Mouse (Mus musculus): ENCODE results near the gene H3f3a. TPM values are rescaled to one million over a fixed set of nuclear protein-coding genes. Genes with fewer than 3 reads are reported as not detected.
"Not testable (repeated sequence)": the region's sequence is repeated elsewhere in the genome, so short reads cannot be mapped to it uniquely, and the experiment has no call there.

The H3f3a gene
- polyA plus RNA-seq, 2 experiments: 1,586 to 2,743 TPM

DNA sequence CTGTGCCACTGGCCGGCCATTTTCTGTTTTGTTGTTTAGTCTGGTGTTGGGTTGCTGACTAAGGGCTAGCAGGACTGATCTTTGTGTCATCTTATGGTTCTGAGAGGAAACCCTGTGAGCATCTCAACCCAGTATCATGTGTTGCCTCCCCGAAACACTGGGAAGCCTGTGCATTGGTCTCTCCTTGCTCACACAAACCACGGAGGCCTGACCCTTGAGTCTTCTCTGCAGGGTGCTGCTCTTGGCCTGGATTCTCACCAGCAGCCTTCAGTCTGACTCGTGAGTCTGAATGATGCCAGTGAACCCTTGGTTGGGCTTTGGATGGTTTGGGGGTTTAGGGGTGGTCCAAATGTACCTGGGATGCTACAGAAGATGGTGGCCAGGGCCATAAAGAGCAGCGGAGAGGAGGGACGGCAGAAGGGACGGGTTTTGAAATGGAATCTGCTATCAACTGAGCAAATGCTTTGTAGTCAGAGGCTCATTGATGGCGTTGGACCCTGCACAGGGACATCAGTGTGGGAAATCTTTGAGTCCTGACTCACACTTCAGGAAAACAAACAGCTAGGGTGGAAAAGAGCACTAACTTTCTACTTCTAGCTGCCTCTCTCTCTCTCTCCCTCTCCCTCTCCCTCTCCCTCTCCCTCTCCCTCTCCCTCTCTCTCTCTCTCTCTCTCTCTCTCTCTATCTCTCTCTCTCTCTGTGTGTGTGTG lies 25.6 kb upstream of the H3f3a start:
- H3K4me3 ChIP-seq (replicated peaks; ENCODE audit: low read length): no peak overlapping the region
- 70% methylated on average over 8 of the region's 8 CpGs for WGBS
- H3K4me2 ChIP-seq (replicated peaks; ENCODE audit: low read depth, low read length, severe bottlenecking): no peak overlapping the region
- no peaks in the 10 kb centered on the region for H3K4me1 ChIP-seq (ENCODE audit: control insufficient read depth, insufficient read depth, low read length)
- no peaks in the 10 kb centered on the region for H3K9me3 ChIP-seq (ENCODE audit: control insufficient read depth, low read length)
- ATAC-seq (ENCODE audit: low FRiP score, low read depth): no peak
- no peaks in the 10 kb centered on the region for H3K27me3 ChIP-seq (ENCODE audit: control insufficient read depth, insufficient read depth, low read length)
- H3K36me3 ChIP-seq (ENCODE audit: control insufficient read depth, insufficient read depth, low read length): no peaks in the 10 kb centered on the region
- H3K9ac ChIP-seq (ENCODE audit: low read depth, low read length, severe bottlenecking): no peak overlapping the region
- TF ChIP-seq POLR2A (IDR thresholded peaks at IDR 0.05; ENCODE audit: borderline replicate concordance, extremely low read depth, insufficient read depth, insufficient read length): no peak
- no peak for DNase-seq (ENCODE audit: low spot score)
- H3K27ac ChIP-seq (replicated peaks; ENCODE audit: low read depth, low read length): no peak overlapping the region

DNA sequence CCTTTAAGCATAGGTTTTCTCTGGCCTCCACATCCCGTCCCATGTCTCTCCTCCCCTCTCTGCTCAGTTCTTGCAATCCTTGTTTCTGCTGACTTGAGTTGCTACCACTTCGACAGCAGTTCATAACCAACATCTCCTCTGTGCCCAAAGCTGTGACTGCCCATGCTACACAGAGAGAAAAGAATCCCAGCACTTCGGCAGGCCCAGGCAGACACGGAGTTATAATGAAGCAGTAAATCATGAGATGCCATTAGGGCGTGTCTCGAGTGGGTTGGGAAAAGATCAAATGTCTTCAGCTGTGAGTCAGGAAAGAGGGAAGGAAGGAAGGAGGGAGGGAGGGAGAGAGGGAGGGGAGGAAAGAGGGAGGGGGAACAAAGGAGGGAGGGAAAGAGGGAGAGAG lies 24.3 kb upstream of the H3f3a start:
- ATAC-seq (ENCODE audit: low FRiP score, low read depth) (no peak), DNase-seq (ENCODE audit: low spot score) (peak; percentile 40)
- no peaks in the 10 kb centered on the region for H3K27me3 ChIP-seq (ENCODE audit: control insufficient read depth, insufficient read depth, low read length)
- no peak overlapping the region for H3K9ac ChIP-seq (ENCODE audit: low read depth, low read length, severe bottlenecking)
- WGBS: 12% methylated on average over 6 of the region's 6 CpGs
- no peaks in the 10 kb centered on the region for H3K9me3 ChIP-seq (ENCODE audit: control insufficient read depth, low read length)
- no peak overlapping the region for H3K4me3 ChIP-seq (replicated peaks; ENCODE audit: low read length)
- H3K4me1 ChIP-seq (ENCODE audit: control insufficient read depth, insufficient read depth, low read length): no peaks in the 10 kb centered on the region
- H3K4me2 ChIP-seq (replicated peaks; ENCODE audit: low read depth, low read length, severe bottlenecking): no peak overlapping the region
- no peak overlapping the region for H3K27ac ChIP-seq (replicated peaks; ENCODE audit: low read depth, low read length)
- no peaks in the 10 kb centered on the region for H3K36me3 ChIP-seq (ENCODE audit: control insufficient read depth, insufficient read depth, low read length)
- TF ChIP-seq POLR2A (IDR thresholded peaks at IDR 0.05; ENCODE audit: borderline replicate concordance, extremely low read depth, insufficient read depth, insufficient read length): no peak

DNA sequence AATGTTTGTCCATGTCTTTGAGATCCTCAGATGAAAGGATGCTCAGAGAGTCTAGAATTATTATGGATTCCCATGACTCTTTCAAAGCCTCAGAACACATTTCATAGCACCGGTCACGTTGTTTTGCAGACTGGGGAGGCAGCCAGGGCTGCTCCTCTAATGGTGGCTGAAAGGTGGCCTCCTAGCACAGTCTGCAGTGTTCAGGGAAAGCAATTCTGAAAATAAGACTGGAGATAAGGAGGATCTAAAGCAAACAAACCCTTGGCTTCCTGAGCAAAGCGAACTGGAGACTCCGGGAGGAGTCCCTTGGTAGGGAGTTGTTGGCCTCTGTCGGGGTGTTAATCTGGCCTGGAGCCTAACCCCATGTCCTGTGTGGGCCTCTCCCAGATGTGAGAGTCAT lies 23.4 kb upstream of the H3f3a start:
- no peak for ATAC-seq (ENCODE audit: low FRiP score, low read depth)
- Histone ChIP-seq H3K9me3 (ENCODE audit: control insufficient read depth, low read length) (no peaks in the 10 kb centered on the region), H3K36me3 (ENCODE audit: control insufficient read depth, insufficient read depth, low read length) (no peaks in the 10 kb centered on the region), H3K4me1 (ENCODE audit: control insufficient read depth, insufficient read depth, low read length) (no peaks in the 10 kb centered on the region), H3K4me2 (replicated peaks; ENCODE audit: low read depth, low read length, severe bottlenecking) (no peak overlapping the region), H3K27ac (replicated peaks; ENCODE audit: low read depth, low read length) (no peak overlapping the region), H3K9ac (ENCODE audit: low read depth, low read length, severe bottlenecking) (no peak overlapping the region), H3K27me3 (ENCODE audit: control insufficient read depth, insufficient read depth, low read length) (no peaks in the 10 kb centered on the region), H3K4me3 (replicated peaks; ENCODE audit: low read length) (no peak overlapping the region)
- DNase-seq (ENCODE audit: low spot score): no peak
- WGBS: 86% methylated on average over 5 of the region's 5 CpGs
- no peak for TF ChIP-seq POLR2A (IDR thresholded peaks at IDR 0.05; ENCODE audit: borderline replicate concordance, extremely low read depth, insufficient read depth, insufficient read length)

DNA sequence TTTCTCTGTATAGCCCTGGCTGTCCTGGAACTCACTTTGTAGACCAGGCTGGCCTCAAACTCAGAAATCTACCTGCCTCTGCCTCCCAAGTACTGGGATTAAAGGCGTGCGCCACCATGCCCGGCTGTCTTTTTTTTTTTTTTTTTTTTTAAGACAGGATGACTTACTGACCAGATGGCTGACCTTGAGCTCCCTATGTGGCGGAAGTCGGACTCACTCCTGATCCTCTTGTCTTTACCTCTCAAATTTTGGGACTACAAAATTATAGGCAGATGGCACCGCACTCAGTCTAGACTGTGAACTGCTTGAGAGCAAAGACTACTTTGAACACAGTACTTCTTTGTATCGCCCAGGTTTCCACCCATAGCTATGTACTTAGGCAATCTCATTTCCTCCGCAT lies 22.7 kb upstream of the H3f3a start:
- H3K27me3 ChIP-seq (ENCODE audit: control insufficient read depth, insufficient read depth, low read length); ATAC-seq (ENCODE audit: low FRiP score, low read depth): not testable (repeated sequence)
- 88% methylated on average over 7 of the region's 8 CpGs for WGBS

DNA sequence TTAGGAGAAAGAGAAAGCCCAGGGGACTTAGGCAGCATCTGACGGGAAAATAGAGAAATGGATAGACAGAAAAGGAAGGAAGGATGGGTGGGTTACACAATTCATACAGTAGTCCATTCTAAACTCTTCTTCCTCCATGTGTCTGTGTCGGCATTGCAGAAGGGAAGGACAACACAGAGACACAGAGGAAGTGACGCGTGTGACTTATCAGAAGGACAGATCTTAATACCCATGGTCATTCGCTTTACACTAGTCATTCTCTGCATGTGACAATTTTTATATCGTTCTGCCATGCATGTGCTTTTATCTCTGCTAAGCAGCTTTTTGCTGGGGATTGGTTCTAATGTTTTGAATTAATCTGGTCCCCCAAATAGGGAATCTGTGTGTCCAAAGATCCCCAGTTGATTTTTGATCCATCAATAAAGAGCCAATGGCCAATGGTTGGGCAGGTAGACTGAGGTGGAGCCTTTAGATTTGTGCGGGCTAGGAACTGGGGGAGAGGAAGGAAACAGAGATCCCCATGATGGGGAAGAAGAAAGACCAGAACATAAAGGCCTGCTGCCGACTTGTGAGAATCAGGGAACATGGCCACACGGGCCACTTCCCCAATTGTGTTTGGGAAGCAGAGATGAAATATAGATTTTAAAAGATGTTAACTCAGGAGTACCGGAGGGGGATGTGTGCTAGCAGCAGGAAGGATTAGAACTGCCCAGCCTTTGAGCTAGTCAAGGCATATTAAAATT lies 21.7 kb upstream of the H3f3a start:
- DNase-seq (ENCODE audit: low spot score) (no peak), ATAC-seq (ENCODE audit: low FRiP score, low read depth) (no peak)
- H3K4me1 ChIP-seq (ENCODE audit: control insufficient read depth, insufficient read depth, low read length): no peaks in the 10 kb centered on the region
- 87% methylated on average over 10 of the region's 10 CpGs for WGBS
- H3K9me3 ChIP-seq (ENCODE audit: control insufficient read depth, low read length): no peaks in the 10 kb centered on the region
- H3K9ac ChIP-seq (ENCODE audit: low read depth, low read length, severe bottlenecking): no peak overlapping the region
- H3K27me3 ChIP-seq (ENCODE audit: control insufficient read depth, insufficient read depth, low read length): no peaks in the 10 kb centered on the region
- H3K27ac ChIP-seq (replicated peaks; ENCODE audit: low read depth, low read length): no peak overlapping the region
- TF ChIP-seq POLR2A (IDR thresholded peaks at IDR 0.05; ENCODE audit: borderline replicate concordance, extremely low read depth, insufficient read depth, insufficient read length): no peak
- no peaks in the 10 kb centered on the region for H3K36me3 ChIP-seq (ENCODE audit: control insufficient read depth, insufficient read depth, low read length)
- H3K4me2 ChIP-seq (replicated peaks; ENCODE audit: low read depth, low read length, severe bottlenecking): no peak overlapping the region
- H3K4me3 ChIP-seq (replicated peaks; ENCODE audit: low read length): no peak overlapping the region

More for the DNA sequence above, 22.7 kb upstream of the H3f3a start:
- not testable (repeated sequence) for H3K4me3 ChIP-seq (replicated peaks; ENCODE audit: low read length); DNase-seq (ENCODE audit: low spot score); H3K4me2 ChIP-seq (replicated peaks; ENCODE audit: low read depth, low read length, severe bottlenecking); H3K36me3 ChIP-seq (ENCODE audit: control insufficient read depth, insufficient read depth, low read length); H3K27ac ChIP-seq (replicated peaks; ENCODE audit: low read depth, low read length); H3K9me3 ChIP-seq (ENCODE audit: control insufficient read depth, low read length); H3K4me1 ChIP-seq (ENCODE audit: control insufficient read depth, insufficient read depth, low read length); H3K9ac ChIP-seq (ENCODE audit: low read depth, low read length, severe bottlenecking)

Data from limb, embryonic 14.5 days (tissue).